Comparison of ENCODE assay signal across 8 mouse cellular contexts in the genomic region with DNA sequence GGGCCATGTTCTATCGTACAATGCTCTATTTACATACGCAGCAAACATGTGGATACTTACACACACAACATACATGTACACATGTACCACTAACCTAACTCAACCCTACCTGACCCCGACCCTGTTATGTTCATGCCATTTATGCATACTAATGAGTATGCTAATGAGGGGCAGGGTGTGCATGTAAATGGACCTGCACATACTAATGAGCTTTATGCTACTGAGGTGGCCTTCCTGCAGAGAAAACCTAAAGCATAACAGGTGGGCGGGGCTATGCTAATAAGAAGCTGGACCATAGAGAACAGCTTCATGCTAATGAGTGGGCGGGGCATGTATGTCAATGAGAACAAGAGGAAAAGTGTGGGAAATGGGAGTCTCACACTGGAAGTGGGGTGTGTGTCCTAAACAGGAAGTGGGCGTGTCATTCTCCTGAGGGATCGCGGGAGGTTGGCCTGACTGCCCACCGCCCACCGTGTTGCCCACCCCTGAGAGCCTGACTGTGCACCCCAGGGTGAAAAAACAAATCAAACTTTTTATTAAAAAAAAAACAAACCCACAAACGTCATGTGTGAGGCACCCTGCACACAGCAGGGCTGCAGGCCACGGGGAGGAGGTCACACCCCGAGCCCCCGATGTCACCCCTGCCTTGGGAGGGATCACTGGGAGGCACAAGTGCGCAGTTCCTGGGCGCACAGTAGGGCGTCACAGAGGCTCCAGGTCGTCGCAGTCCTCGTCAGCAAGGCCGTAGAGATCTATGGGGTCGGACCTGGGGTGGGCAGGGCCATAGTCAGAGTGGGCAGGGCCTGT. TPM values are rescaled to one million over a fixed set of nuclear protein-coding genes. Genes with fewer than 3 reads are reported as not detected.
DNase-seq lines count a peak whose midpoint lies in the region; ATAC-seq lines count a peak whose summit lies in the region.

Ppp2r3d (minus strand) TSS at position 803 of the 807 bp plus-strand sequence.

- peaks cover 7% of the 10 kb centered on the region; the same call in 1 of the 2 replicates for H3K9me3 ChIP-seq in forebrain, embryonic 16.5 days (ENCODE audit: control insufficient read depth, low read length)
- no peaks in the 10 kb centered on the region for H3K9me3 ChIP-seq in hindbrain, embryonic 11.5 days (ENCODE audit: control insufficient read depth, low read length)
- H3K9me3 ChIP-seq in midbrain, embryonic 16.5 days (replicated peaks; ENCODE audit: control insufficient read depth, low read length, poor library complexity, severe bottlenecking) = no peaks in the 10 kb centered on the region

- no peak within 1 kb of the TSS for H3K4me2 ChIP-seq in forebrain, embryonic 16.5 days (ENCODE audit: low read length)
- no peak within 1 kb of the TSS for H3K4me2 ChIP-seq in hindbrain, embryonic 11.5 days (replicated peaks; ENCODE audit: low read depth, low read length)
- H3K4me2 ChIP-seq in midbrain, embryonic 16.5 days (ENCODE audit: low read length) = no peak within 1 kb of the TSS

- no peak within 1 kb of the TSS for H3K9ac ChIP-seq in forebrain, embryonic 16.5 days (replicated peaks; ENCODE audit: low read depth, low read length)
- no peak within 1 kb of the TSS for H3K9ac ChIP-seq in hindbrain, embryonic 11.5 days (ENCODE audit: low read depth, low read length)
- no peak within 1 kb of the TSS for H3K9ac ChIP-seq in midbrain, embryonic 16.5 days (ENCODE audit: low read depth, low read length)

- H3K36me3 ChIP-seq in forebrain, embryonic 16.5 days (ENCODE audit: control insufficient read depth, insufficient read depth) = peaks cover 15% of the 10 kb centered on the region
- peaks cover 6% of the 10 kb centered on the region for H3K36me3 ChIP-seq in hindbrain, embryonic 11.5 days (ENCODE audit: control insufficient read depth, insufficient read depth, low read length)
- H3K36me3 ChIP-seq in midbrain, embryonic 16.5 days (ENCODE audit: control insufficient read depth, insufficient read depth, low read length) = peaks cover 14% of the 10 kb centered on the region

- ATAC-seq in forebrain, embryonic 16.5 days = no peak
- peak; percentile 72 for ATAC-seq in hindbrain, embryonic 11.5 days (ENCODE audit: low FRiP score)
- peak; percentile 58; the same call in 1 of the 2 replicates for ATAC-seq in midbrain, embryonic 16.5 days

- no peaks in the 10 kb centered on the region for H3K27me3 ChIP-seq in forebrain, embryonic 16.5 days (replicated peaks; ENCODE audit: control insufficient read depth, insufficient read depth, low read length)
- no peaks in the 10 kb centered on the region for H3K27me3 ChIP-seq in hindbrain, embryonic 11.5 days (ENCODE audit: control insufficient read depth, insufficient read depth, low read length)
- no peaks in the 10 kb centered on the region for H3K27me3 ChIP-seq in midbrain, embryonic 16.5 days (ENCODE audit: control insufficient read depth, insufficient read depth, low read depth, low read length)

- no peak within 1 kb of the TSS for H3K4me3 ChIP-seq in forebrain, embryonic 16.5 days (replicated peaks; ENCODE audit: low read length)
- no peak within 1 kb of the TSS for H3K4me3 ChIP-seq in hindbrain, embryonic 11.5 days (ENCODE audit: low read depth, low read length)
- no peak within 1 kb of the TSS for H3K4me3 ChIP-seq in midbrain, embryonic 16.5 days (ENCODE audit: low read depth, low read length)

- no peak within 1 kb of the TSS for H3K27ac ChIP-seq in forebrain, embryonic 16.5 days (ENCODE audit: low read length)
- H3K27ac ChIP-seq in hindbrain, embryonic 11.5 days (ENCODE audit: low read depth, low read length) = no peak within 1 kb of the TSS
- no peak within 1 kb of the TSS for H3K27ac ChIP-seq in midbrain, embryonic 16.5 days (ENCODE audit: low read length)

- intact Hi-C loops in left cerebral cortex, postnatal 14 days (cut with DNase I) = loop anchor here (1.0 kb wide), 1 partner anchor 34 kb away; no protein-coding TSS in a partner anchor

- WGBS in forebrain, embryonic 16.5 days = 98% methylated on average over 22 of the region's 22 CpGs
- WGBS in hindbrain, embryonic 11.5 days = 97% methylated on average over 22 of the region's 22 CpGs
- 97% methylated on average over 22 of the region's 22 CpGs for WGBS in midbrain, embryonic 16.5 days

- H3K4me1 ChIP-seq in forebrain, embryonic 16.5 days (replicated peaks; ENCODE audit: control insufficient read depth, insufficient read depth, low read length) = no peaks in the 10 kb centered on the region
- H3K4me1 ChIP-seq in hindbrain, embryonic 11.5 days (replicated peaks; ENCODE audit: control insufficient read depth, insufficient read depth, low read length) = no peaks in the 10 kb centered on the region
- H3K4me1 ChIP-seq in midbrain, embryonic 16.5 days (ENCODE audit: control insufficient read depth, insufficient read depth, low read length) = no peaks in the 10 kb centered on the region

- peak; percentile 4 for DNase-seq in right cerebral cortex, adult 18-20 months
- DNase-seq in right cerebral cortex, postnatal 25 days = no peak
- DNase-seq in adrenal gland, postnatal 36 days = peak; percentile 2 to 3
- peak; percentile 8 for DNase-seq in hindbrain, embryonic 11.5 days (ENCODE audit: low spot score)
- DNase-seq in left cerebral cortex, postnatal 14 days (ENCODE audit: low spot score in 2 of 2) = peak in 1 of 2 experiments; percentile 40
- no peak for DNase-seq in urinary bladder, postnatal 14 days (ENCODE audit: low spot score)

RNA-seq across cellular contexts. Expression of gene Ppp2r3d, which starts in this region (rescaled TPM):
- 100 to 1,000 TPM in 1 of 2 experiments, 10 to 100 TPM in 1; 92.7 to 101 TPM for total RNA-seq in adrenal gland, postnatal 36 days (2021)
- 146 and 161 TPM in 2 replicates for polyA plus RNA-seq in forebrain, embryonic 16.5 days (2015; fragmentation: Nextera tagmentation; extraction: Ambion mirVana)
- 110 and 118 TPM in 2 replicates for polyA plus RNA-seq in hindbrain, embryonic 11.5 days (2014; fragmentation: Nextera tagmentation; extraction: Ambion mirVana)
- total RNA-seq in left cerebral cortex, postnatal 14 days (2021) = 10 to 100 TPM; 84.9 to 97.5 TPM
- polyA plus RNA-seq in midbrain, embryonic 16.5 days (2015; fragmentation: Nextera tagmentation; extraction: Ambion mirVana) = 137 and 147 TPM in 2 replicates

Comparison
In these comparisons a context has a peak if more than half of its experiments do, and no peak if none do; other contexts are left out.
1. DNase-seq: peak in right cerebral cortex, adult 18-20 months (single experiment), adrenal gland, postnatal 36 days (2 of 2) and hindbrain, embryonic 11.5 days (single experiment); none in right cerebral cortex, postnatal 25 days (single experiment) and urinary bladder, postnatal 14 days (single experiment).